Mouse (Mus musculus) CH12.LX (cell line): ENCODE data around the gene Srf. TPM values are rescaled to one million over a fixed set of nuclear protein-coding genes. Genes with fewer than 3 reads are reported as not detected.

Experiments used
- DNase-seq: peaks from one replicate; pipeline ENCODE4 v3.0.0-alpha.2; 2013; ENCODE audit errors: extremely low read depth
- H3K27ac ChIP-seq: 2 replicates; pipeline ENCODE4 v1.5.1; 2012; ENCODE audit warnings: low read depth, mild to moderate bottlenecking, control low read depth, moderate library complexity; ENCODE audit not compliant: insufficient read depth
- H3K27me3 ChIP-seq: replicated peaks from 2 replicates; pipeline ENCODE3; 2012; ENCODE audit warnings: inconsistent platforms
- H3K36me3 ChIP-seq, 2 experiments: replicated peaks in 1 of 2; 2 replicates each; pipeline versions ENCODE3 to v1.6.1; 2012; ENCODE audit warnings: inconsistent platforms in 1 of 2, low read length in 1 of 2, mild to moderate bottlenecking in 1 of 2, mixed read lengths in 1 of 2, moderate library complexity in 1 of 2; ENCODE audit not compliant: control insufficient read depth in 1 of 2, insufficient read depth in 1 of 2
- H3K4me1 ChIP-seq, 2 experiments: 2 replicates each; pipeline ENCODE4 v1.6.1; 2012; ENCODE audit warnings: inconsistent platforms in 1 of 2, moderate library complexity in 1 of 2; ENCODE audit not compliant: insufficient read depth in 2 of 2, control insufficient read depth in 1 of 2
- H3K4me2 ChIP-seq: 2 replicates; pipeline ENCODE4 v1.6.1; 2012; ENCODE audit warnings: low read depth, mild to moderate bottlenecking, control low read depth; ENCODE audit not compliant: poor library complexity, insufficient read depth, severe bottlenecking
- H3K4me3 ChIP-seq, 3 experiments: fragments of 150-350 bp in 1 of 3; sonication (generic) in 1 of 3; replicated peaks in 1 of 3; 2 replicates each; pipeline versions ENCODE3 to v1.5.1; 2011 to 2012; ENCODE audit warnings: low read depth in 2 of 3, low read length in 2 of 3, mild to moderate bottlenecking in 2 of 3, moderate library complexity in 2 of 3, control low read depth in 1 of 3, improper control_type of control experiment in 1 of 3, inconsistent platforms in 1 of 3, mixed read lengths in 1 of 3; ENCODE audit not compliant: poor library complexity in 1 of 3
- H3K79me2 ChIP-seq: replicated peaks from 2 replicates; pipeline ENCODE4 v1.6.1; 2012; ENCODE audit warnings: mild to moderate bottlenecking, moderate library complexity; ENCODE audit not compliant: control insufficient read depth, poor library complexity, insufficient read depth, severe bottlenecking; ENCODE audit errors: extremely low read depth
- H3K9ac ChIP-seq: 2 replicates; pipeline ENCODE4 v1.6.1; 2012; ENCODE audit warnings: low read depth, mild to moderate bottlenecking, control low read depth, moderate library complexity; ENCODE audit not compliant: insufficient read depth
- H3K9me3 ChIP-seq: replicated peaks from 2 replicates; pipeline ENCODE3; 2012; ENCODE audit warnings: low read length, inconsistent platforms, mixed read lengths
- BHLHE40 ChIP-seq: IDR thresholded peaks from 2 replicates; pipeline ENCODE4 v1.6.1; 2011; ENCODE audit warnings: mild to moderate bottlenecking, low read depth, low read length, improper control_type of control experiment
- CHD1 ChIP-seq: IDR thresholded peaks from 2 replicates; pipeline ENCODE4 v1.6.1; 2012; ENCODE audit warnings: low read depth, low read length, improper control_type of control experiment, inconsistent platforms
- CTCF ChIP-seq, 2 experiments: IDR thresholded peaks in 1 of 2; conservative IDR thresholded peaks in 1 of 2; 2 replicates each; pipeline ENCODE4 v1.5.1; 2011 to 2012; ENCODE audit warnings: low read depth in 2 of 2, low read length in 2 of 2, improper control_type of control experiment in 1 of 2, inconsistent platforms in 1 of 2, mild to moderate bottlenecking in 1 of 2, moderate library complexity in 1 of 2
- ELF1 ChIP-seq: IDR thresholded peaks from 2 replicates; pipeline ENCODE4 v1.6.1; 2014; ENCODE audit warnings: low read depth, mild to moderate bottlenecking, inconsistent platforms, low read length, improper control_type of control experiment
- KAT2A ChIP-seq: IDR thresholded peaks from 2 replicates; pipeline ENCODE4 v1.6.1; 2012; ENCODE audit warnings: low read length, improper control_type of control experiment, inconsistent platforms; ENCODE audit not compliant: insufficient replicate concordance
- MAFK ChIP-seq: IDR thresholded peaks from 2 replicates; pipeline ENCODE4 v1.6.1; 2011; ENCODE audit warnings: low read length, improper control_type of control experiment; ENCODE audit not compliant: insufficient replicate concordance
- NELFE ChIP-seq: IDR thresholded peaks from 2 replicates; pipeline ENCODE4 v1.6.1; 2011; ENCODE audit warnings: low read depth, low read length, improper control_type of control experiment
- NRF1 ChIP-seq: IDR thresholded peaks from 2 replicates; pipeline ENCODE4 v1.6.1; 2014; ENCODE audit warnings: low read depth, mild to moderate bottlenecking, inconsistent platforms, low read length, improper control_type of control experiment, moderate library complexity
- PAX5 ChIP-seq: IDR thresholded peaks from 2 replicates; pipeline ENCODE4 v1.6.1; 2012; ENCODE audit warnings: low read length, inconsistent platforms, mixed read lengths
- POLR2AphosphoS2 ChIP-seq: IDR thresholded peaks from 2 replicates; pipeline ENCODE4 v1.6.1; 2011; ENCODE audit warnings: low read depth, low read length, improper control_type of control experiment
- RAD21 ChIP-seq: IDR thresholded peaks from 2 replicates; pipeline ENCODE4 v1.6.1; 2011; ENCODE audit warnings: low read depth, mild to moderate bottlenecking, low read length, improper control_type of control experiment, moderate library complexity
- RCOR1 ChIP-seq: conservative IDR thresholded peaks from 2 replicates; pipeline ENCODE4 v1.6.1; 2012; ENCODE audit warnings: low read depth, mild to moderate bottlenecking, inconsistent platforms, low read length, improper control_type of control experiment
- TCF12 ChIP-seq: IDR thresholded peaks from 2 replicates; pipeline ENCODE4 v1.6.1; 2014; ENCODE audit warnings: low read depth, mild to moderate bottlenecking, inconsistent platforms, low read length, improper control_type of control experiment
- UBTF ChIP-seq: IDR thresholded peaks from 2 replicates; pipeline ENCODE4 v1.6.1; 2012; ENCODE audit warnings: low read depth, mild to moderate bottlenecking, inconsistent platforms, low read length, improper control_type of control experiment, moderate library complexity
- ZKSCAN1 ChIP-seq: IDR thresholded peaks from 2 replicates; pipeline ENCODE4 v1.6.1; 2012; ENCODE audit warnings: low read depth, inconsistent platforms, low read length, improper control_type of control experiment, borderline replicate concordance
- dilution Hi-C: fragments of 300-500 bp; cut with MboI; formaldehyde crosslinking; loops from 2 replicates; pipeline ENCODE4 v1.14.3; 2020; ENCODE audit warnings: low sequenced_read_pairs; ENCODE audit not compliant: extremely low pct_unique_long_range_greater_than_20kb, extremely low pct_ligation_motif_present
- in situ Hi-C: fragments of 300-500 bp; cut with MboI; formaldehyde crosslinking; loops from 3 replicates; pipeline ENCODE4 v1.14.3; 2019; ENCODE audit warnings: low sequenced_read_pairs, low pct_ligation_motif_present, low pct_unique_long_range_greater_than_20kb, mixed read lengths
- polyA plus RNA-seq: library from polyadenylated mRNA; unstranded; fragments of >175 nt; gene quantifications from 2 replicates; pipeline ENCODE4 v1.2.1, GENCODE M21; 2012; ENCODE audit warnings: low read depth; ENCODE audit not compliant: insufficient read length
- total RNA-seq, 2 experiments: library from RNA; depleted of rRNA; stranded (reverse); fragments of 300-350 nt in 1 of 2; fragments of >200 nt in 1 of 2; gene quantifications; 2 replicates each; pipeline ENCODE4 v1.2.3; 2012 to 2014

Srf gene
- total and polyA plus RNA-seq, 3 experiments: 38.2 to 81.6 (median 54.5) TPM

- TF ChIP-seq NRF1: peak; percentile 31; the same call in 1 of the 2 replicates
Observed at GRCm38 (mm10) chr17:46555673-46556583, at the start of gene Srf (continued).

DNA sequence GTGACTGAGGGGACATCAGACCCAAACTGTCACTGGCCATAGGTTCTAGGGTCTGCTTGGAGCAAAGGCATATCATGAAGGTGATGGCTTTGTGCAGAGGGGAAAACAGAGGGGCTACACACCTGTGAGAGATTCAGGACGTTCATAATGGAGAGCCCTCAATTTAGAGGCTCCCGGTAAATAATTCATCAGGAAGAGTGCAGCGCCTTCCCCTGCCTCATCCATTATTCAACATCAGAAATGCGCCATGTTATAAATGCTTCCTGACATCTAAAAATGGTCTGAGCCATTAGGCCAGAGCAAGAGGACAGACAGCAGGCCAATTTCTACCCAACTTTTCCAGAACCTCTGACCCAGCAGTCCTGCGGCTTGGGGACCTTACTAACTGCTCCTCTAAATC lies 49.2 kb upstream of the Srf start:
- no peaks in the 10 kb centered on the region for H3K79me2 ChIP-seq
- TF ChIP-seq RCOR1: no peak
- no peak for TF ChIP-seq MAFK
- no peak for TF ChIP-seq PAX5
- TF ChIP-seq BHLHE40: no peak
- TF ChIP-seq POLR2AphosphoS2: no peak
- TF ChIP-seq ELF1: no peak
- TF ChIP-seq NRF1: no peak
- TF ChIP-seq NELFE: no peak
- TF ChIP-seq KAT2A: no peak
- no peak for TF ChIP-seq UBTF
- TF ChIP-seq CTCF (conservative IDR thresholded peaks at IDR 0.05 in 1 of 2, IDR thresholded peaks at IDR 0.05 in 1 of 2; ENCODE audit: low read depth in 2 of 2, low read length in 2 of 2): no peak
- no peak for TF ChIP-seq ZKSCAN1
- no peak for TF ChIP-seq TCF12
- H3K4me2 ChIP-seq: no peak overlapping the region
- H3K4me1 ChIP-seq: peaks cover 0 to 9% of the 10 kb centered on the region in 2 experiments; a peak in 2 of 4 replicates
- no peak for DNase-seq
- H3K9me3 ChIP-seq: no peaks in the 10 kb centered on the region
- dilution Hi-C loops: no loop called here
- H3K4me3 ChIP-seq: no peak overlapping the region
- H3K27ac ChIP-seq: no peak overlapping the region
- no peak overlapping the region for H3K9ac ChIP-seq
- H3K27me3 ChIP-seq: no peaks in the 10 kb centered on the region
- H3K36me3 ChIP-seq: no peaks in the 10 kb centered on the region
- in situ Hi-C loops: no loop called here

GRCm38 (mm10) chr17:46603229-46603628 lies 47.3 kb upstream of the Srf start:
- no peak overlapping the region for H3K27ac ChIP-seq

More at GRCm38 (mm10) chr17:46603229-46603628, 47.3 kb upstream of the Srf start:
- Histone ChIP-seq H3K4me1 (no peaks in the 10 kb centered on the region), H3K27me3 (no peaks in the 10 kb centered on the region), H3K9ac (no peak overlapping the region), H3K79me2 (no peaks in the 10 kb centered on the region), H3K4me2 (no peak overlapping the region), H3K4me3 (no peak overlapping the region), H3K36me3 (no peaks in the 10 kb centered on the region), H3K9me3 (no peaks in the 10 kb centered on the region)
- dilution Hi-C loops (no loop called here), in situ Hi-C loops (no loop called here)
- no peak for DNase-seq
- TF ChIP-seq RAD21: peak; percentile 23
- TF ChIP-seq CTCF (conservative IDR thresholded peaks at IDR 0.05 in 1 of 2, IDR thresholded peaks at IDR 0.05 in 1 of 2; ENCODE audit: low read depth in 2 of 2, low read length in 2 of 2): peak in 1 of 2 experiments; percentile 32; a peak in 2 of 4 replicates
- TF ChIP-seq NELFE: no peak
- no peak for TF ChIP-seq CHD1
